Mouse (Mus musculus) liver, embryonic 14.5 days (tissue): ENCODE data around the gene Man2a1.

Experiments
- CTCF ChIP-seq: IDR thresholded peaks from 2 replicates; pipeline ENCODE4 v1.5.1; 2016; ENCODE audit warnings: antibody characterized with exemption, low read depth, control low read depth
- EP300 ChIP-seq: IDR thresholded peaks from 2 replicates; pipeline ENCODE4 v1.6.1; 2016; ENCODE audit warnings: antibody characterized with exemption, low read depth

GRCm38 (mm10) chr17:64650702-64651101, 50.2 kb downstream of the Man2a1 start:
- TF ChIP-seq CTCF (no peak), EP300 (no peak)
